Mouse (Mus musculus) induced T-regulatory cell, adult 2 months (primary cell): ENCODE measurements around the gene Ripor3.
A peak's percentile ranks its signal among the peaks of the same experiment; 100 is the strongest.

Experiments
- DNase-seq: peaks from one replicate; pipeline ENCODE4 v3.0.0-alpha.2; 2012; ENCODE audit warnings: low read depth

Gene Ripor3

DNA sequence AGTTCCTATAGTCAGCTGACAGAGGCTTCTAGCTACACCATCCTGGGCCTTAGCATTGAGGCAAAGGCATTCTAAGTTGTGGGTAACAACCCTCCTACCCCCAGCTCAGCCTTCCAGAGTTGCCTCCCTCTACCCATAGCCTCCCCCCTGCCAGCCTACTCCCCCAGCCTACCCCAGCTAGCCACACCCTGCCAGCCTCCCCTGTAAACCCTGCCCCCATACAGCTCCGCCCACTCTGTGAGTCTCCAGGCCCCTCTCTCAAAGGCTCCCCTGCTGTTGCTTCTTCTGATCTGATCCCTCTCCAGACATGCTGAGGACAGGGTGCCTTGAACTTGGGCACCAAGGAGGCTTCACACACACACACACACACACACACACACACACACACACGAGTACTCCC, 21.4 kb upstream of the Ripor3 start:
- DNase-seq, result no peak

- no peak for DNase-seq
These were observed 18.0 kb upstream of the Ripor3 start for GRCm38 (mm10) chr2:168028376-168028775.

DNA sequence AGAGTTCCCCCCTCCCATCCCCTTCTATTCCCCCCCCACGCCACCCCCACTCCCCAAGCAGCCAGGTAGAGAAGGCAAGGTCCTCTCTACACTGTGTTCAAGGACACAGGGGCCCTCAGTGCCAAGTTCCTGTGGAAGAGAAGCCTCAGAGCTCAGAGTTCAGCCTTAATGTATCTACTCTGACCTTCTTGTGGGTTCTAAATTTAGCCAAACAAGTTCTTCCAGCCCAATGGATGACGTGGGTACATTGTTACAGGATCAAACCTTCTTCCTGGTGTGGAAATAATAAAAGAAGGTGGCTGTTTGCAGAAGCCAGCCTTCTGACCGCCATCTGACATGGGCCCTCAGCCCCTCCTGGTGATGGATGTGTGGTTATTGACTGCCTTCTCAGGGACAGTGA, 16.0 kb upstream of the Ripor3 start:
- DNase-seq, result no peak

DNA sequence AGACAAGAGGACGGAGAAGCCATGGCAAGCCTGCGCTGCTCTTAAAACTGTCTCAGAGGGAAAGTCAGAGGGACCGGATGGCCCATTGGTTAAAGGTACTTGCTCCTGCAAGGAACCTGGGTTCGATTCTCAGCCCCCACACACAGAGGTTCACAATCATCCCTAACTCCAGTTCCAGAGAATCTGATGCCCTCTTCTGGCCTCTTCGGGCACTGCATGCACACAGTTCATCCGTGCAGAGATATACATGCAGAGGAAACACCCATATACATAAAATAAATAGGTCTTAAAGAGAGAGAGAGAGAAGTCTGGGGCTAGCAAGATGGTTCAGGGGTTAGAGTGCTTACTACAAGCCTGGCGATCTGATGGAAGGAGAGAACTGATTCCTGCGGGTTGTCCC, 15.5 kb upstream of the Ripor3 start:
- DNase-seq, result peak; percentile 30

GRCm38 (mm10) chr2:168025174-168025573, 14.8 kb upstream of the Ripor3 start:
- DNase-seq, result no peak

DNA sequence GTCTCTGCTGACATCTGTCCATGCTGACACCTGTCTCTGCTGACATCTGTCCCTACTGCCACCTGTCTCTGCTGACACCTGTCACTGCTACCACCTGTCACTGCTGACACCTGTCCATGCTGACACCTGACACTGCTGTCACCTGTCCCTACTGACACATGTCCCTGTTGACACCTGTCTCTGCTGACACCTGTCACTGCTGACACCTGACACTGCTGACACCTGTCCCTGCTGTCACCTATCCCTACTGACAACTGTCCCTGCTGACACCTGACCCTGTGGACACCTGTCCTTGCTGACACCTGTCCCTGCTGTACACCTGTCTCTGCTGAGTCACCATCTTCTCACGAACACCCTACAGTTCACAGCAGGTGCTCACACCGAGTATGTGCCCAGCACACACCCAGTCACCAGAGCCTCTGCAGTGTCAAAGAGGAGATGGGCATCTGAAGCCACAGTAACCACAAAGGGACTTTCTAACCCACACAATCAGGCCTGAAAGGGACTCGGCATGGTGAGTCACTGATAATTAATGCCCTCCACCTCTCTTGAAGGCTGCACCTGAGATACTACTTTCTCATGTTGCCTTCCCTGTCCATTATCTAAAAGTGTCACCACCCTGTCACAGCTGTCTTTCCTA, 13.5 kb upstream of the Ripor3 start:
- DNase-seq, result no peak

DNA sequence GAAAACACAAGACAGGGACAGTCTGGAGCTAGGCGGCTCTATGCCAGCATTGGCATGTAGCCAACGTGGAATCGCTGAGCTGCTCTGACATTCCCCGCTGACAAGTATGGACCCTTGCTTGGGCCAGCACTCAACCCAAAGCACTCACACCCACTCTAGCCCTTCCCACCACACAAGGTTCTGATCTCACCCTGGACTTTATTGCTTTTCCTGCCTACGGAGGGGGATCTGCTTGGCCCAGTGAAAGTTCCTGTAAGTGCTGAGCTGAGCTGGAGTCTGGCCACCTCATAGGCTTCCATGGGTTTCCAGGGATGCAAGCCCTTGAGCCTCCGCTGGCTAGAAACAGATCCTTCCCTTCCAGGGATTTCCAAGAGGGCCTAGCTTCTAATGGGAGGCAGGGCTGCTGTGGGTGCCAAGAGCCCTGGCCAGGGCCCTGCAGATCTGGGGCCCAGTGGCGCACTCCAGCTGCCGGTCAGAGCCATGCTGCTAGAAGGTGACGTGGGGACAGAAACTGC, 8.8 kb upstream of the Ripor3 start:
- DNase-seq, result no peak

DNA sequence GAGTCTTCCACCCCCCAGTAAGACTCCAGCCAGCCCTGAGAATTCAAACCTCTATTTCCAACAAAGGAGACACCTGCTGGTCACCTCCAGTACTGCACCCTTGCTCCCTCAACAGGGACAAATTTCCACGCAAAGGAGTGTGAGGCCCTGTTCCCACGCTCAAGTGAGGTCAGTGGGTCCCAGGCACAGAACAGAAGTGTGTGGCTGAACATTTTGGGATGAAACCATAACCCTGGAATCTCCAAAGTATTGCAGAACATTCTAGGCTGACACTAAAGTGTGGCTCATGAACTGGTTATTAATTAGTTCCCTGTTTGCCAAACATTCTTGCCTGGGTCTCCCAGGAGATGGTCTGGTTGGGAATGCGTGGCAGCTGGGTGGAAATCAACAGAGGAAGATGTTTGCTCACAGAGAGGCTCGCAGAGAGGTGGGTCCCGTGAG, 6.6 kb upstream of the Ripor3 start:
- DNase-seq, result peak; percentile 83

DNA sequence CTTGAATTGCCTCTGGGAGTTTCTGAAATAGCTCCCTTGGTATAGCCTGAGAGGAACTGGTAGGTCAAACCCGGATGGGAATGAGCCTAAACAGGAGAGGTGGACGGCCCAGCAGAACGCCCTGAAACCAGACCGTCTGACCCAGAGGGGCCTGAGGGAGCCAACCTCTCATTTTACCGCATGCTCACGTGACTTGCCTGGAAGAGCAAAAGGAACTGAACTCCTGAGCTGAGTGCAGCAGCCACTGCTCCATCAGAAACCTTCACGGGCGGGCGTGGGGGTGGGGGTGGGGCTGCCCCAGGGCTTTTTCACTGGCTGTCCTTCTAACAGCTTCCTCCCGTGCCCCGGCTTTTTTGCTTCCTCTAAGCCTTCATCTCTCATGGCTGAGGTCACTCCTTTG, 475 bp upstream of the Ripor3 start:
- DNase-seq, result no peak

DNA sequence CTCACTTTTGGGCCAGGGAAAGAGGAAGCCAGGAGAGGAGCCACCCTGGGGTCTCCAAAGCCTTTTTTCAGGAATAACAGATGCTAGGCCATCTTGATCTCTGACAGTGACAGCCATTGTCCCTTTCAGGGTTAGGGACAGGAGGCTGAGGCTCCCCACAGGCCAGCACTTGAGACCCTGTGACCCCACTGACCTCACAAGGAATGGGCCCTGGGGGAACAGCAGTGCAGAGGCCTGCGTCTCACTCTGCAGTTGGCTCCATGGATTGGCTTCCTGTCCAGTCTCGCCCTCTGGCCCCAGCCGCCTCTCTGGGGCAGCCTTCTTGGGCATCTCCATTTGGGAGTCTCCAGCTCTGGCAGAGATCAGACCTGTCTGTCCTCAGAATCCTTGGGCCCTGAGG, 2.3 kb downstream of the Ripor3 start:
- no peak for DNase-seq

DNA sequence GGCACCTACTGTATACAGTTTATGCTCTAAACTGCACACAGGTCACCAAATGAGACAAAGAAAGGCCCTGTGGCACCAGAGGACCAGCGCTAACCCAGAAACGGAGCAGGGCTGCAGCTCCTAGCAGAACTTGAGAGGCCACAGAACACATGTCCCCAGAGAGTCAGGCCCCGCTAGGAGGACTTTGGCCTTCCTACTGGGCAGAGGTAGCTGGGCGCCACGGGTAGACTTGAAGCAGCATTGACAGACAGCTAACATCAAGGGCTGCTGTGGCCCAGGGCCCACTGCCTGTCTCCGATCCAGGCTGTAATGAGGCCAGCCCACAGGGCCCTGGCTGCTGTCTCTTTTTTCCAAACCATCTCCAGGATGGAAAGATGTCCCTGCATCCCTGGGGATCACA, 3.9 kb downstream of the Ripor3 start:
- no peak for DNase-seq

- peak; percentile 35 for DNase-seq
These were observed 4.8 kb downstream of the Ripor3 start for GRCm38 (mm10) chr2:168005616-168006015.

DNA sequence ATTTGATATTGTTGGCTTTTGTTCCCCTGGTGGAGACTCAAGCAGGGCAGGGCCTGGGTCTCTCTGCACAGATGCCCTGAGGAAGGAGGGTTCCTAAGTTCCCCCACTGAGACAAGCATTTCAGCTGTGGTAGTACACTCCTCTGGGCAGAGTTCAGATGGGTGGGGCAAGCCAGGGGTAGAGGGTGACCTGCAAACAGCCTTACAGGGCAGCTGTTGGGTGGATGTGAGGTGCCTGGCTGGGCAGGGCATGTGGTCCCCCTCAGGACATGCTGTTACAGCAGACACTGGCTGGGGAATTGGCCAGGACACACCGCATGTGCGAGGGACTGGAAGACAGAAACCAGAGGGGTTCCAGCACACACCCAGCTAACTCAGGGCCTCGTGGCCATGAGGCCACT, 5.4 kb downstream of the Ripor3 start:
- no peak for DNase-seq

DNA sequence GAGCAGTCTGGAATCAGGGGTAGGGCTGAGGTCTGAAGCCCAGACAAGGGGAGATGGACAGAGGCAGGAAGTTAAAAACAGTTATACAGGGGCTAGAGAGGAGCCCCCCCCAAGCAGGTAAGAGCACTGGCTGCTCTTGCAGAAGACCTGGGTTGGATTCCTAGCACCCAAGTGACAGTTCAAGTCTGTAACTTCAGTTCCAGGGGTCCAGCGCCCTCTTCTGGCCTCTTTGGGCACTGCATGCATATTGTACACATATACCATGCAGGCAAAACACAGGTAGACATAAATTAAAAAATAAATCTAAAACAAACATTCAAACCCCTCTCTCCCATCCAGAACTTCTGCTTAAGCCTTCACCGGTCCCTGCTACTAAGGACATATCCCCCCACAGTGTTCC, 6.0 kb downstream of the Ripor3 start:
- peak; percentile 48 for DNase-seq

DNA sequence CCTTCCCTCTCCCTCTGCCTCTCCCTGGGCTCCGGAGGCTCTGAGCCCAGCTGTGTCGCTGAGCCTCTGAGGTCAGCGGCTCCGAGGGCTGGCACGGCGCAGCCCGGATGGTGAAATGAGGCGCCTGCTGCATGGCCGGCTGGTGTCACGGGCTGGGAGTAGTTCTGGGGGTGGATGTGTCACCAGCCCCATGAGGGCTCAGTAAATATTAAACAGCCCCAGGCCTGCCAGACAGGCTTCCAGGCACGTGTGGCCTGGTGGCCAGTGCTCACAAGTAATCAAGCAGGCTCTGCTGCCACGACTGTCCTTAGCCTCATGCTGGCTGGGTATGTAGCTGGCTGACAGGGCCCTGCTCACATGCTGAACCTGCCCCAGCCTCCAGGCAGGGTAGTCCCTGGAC, 7.0 kb downstream of the Ripor3 start:
- DNase-seq, result no peak

DNA sequence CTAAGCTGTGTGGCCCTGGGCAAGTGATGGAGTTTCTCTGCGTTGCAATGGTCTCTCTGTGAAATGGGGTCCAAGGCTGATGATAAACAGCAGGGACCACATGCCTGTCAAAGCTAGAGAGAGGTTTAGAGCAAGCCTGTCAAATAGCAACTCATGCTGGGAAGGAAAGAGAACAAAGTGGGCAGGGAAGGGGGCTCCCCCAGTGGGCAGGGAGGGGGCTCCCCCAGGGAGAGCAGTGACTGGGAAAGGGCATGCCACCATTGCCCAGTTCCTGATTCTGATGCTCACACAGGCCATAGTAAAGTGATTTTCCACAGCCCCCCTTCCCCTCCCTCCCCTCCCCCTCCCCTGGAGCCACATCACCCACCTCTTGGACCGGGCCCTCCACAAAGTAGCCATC, 7.5 kb downstream of the Ripor3 start:
- no peak for DNase-seq

- DNase-seq, result no peak
These were observed 8.2 kb downstream of the Ripor3 start for GRCm38 (mm10) chr2:168002188-168002587.

DNA sequence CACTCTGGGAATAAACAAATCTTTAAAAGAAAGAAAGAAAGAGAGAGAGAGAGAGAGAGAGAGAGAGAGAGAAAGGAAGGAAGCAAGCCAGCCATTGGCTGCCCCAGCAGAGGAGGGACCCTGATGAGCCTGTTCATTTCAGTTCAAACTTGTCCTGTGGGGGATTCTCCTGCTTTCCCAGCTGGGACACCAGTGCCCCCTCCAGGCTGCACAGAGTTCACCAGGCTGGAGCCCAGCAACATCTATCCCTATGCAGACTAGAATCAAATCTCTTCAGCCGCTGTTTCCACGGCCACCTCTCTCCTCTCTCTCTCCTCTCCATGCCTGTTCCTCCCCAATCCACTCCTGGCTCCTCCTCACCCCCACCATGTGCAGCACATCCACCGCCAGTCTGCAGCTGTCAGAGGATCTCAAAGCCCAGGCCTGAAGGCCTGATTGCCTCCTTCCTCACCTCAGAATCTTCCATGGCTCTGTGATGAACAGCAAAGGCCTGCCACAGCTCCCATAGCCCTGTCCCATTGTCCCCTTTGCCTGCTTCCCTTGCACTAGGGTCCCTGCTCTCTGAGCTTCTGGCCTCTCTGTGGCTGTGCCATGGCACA, 11.2 kb downstream of the Ripor3 start:
- DNase-seq, result no peak

DNA sequence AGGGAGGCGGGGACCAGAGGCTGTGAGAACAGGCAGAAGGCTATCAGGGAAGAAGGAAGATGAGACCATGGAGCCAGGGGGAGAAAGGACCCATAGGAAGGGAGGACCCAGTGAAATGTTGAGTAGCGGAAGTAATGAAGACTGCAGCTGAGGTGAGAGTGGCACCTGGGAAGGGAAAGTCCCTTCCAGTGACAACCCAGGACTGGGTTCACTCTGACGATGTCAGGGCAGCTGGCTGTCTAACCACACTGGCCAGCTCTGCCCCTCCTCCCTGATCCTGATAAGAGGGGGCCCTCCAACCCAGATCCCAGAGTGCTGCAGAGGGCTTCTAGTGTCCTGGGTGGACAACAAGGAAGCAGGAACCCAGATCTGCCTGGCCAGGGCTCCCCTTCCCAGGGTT, 12.9 kb downstream of the Ripor3 start:
- DNase-seq, result peak; percentile 85

DNA sequence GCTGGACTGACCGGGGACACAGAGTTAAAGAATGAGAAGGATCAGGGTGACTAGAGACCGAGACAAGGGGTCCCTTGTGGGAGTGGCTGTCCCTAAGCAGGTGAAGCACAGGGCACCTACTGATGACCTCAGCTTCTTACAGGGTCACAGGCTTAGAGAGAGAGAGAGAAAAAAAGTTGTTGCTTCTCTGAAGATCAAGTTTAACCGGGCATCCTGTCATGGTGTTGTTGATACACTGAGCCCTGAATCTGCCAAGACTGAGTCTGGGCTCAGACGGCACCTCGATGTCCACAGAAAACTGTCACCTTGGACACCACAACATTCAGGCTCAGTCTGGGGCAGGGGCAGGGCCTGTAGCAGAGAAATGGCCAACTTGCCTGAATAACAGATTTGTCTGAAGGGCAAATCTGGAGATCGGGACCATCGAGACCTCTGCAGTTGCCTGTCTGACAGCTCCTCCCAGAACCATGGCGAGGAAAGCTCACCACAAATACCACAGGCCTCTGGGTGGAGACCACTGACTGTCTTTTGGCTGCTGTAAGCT, 13.7 kb downstream of the Ripor3 start:
- peak; percentile 72 for DNase-seq

- DNase-seq, result peak; percentile 44
These were observed 14.4 kb downstream of the Ripor3 start for GRCm38 (mm10) chr2:167995870-167996635.

GRCm38 (mm10) chr2:167993260-167993659, 17.2 kb downstream of the Ripor3 start:
- DNase-seq, result no peak

DNA sequence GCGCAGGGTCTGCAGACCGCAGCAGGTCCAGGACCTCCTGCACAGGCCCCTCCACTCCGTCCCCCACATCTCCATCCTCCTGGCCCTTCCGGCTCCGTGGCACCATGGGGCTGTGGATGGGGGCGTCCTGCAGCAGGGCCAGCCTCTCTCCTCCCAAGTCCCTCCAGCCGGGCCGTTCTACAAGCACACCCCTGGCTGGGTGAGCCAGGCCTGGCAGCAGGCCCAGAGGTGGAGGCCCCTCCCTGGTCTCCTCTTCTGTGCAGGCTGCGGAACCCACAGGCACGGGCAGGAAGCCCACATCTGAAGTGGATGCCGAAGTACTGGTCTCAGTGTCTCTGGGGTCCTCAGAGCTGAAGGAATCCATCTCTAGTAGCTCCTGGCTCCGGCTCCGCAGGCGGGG, 21.1 kb downstream of the Ripor3 start:
- no peak for DNase-seq
